Mouse (Mus musculus): Measurements from ENCODE around the gene Rfx1. TPM values are rescaled to one million over a fixed set of nuclear protein-coding genes. Genes with fewer than 3 reads are reported as not detected.

The Rfx1 gene
- polyA plus RNA-seq, 1 experiment from 2014 or later = 8.4 TPM

DNA sequence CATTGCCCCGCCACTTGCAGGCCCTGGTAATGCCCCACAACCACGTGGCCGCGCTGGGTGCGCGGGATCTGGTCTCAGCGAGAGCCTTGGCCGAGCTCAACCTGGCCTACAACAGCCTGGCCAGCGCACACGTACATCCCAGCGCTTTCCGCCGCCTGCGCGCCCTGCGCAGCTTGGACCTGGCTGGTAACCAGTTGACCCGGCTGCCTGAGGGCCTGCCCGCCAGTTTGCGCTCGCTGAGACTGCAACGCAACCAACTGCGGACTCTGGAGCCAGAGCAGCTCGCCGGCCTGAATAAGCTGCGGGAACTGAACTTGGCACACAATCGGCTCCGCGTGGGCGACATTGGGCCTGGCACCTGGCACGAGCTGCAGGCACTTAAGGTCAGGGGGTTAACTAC, 64.2 kb downstream of the Rfx1 start:
- Histone ChIP-seq H3K27ac (no peak overlapping the region), H3K36me3 (replicated peaks) (peaks cover 42% of the 10 kb centered on the region), H3K4me3 (replicated peaks) (no peak overlapping the region), H3K9me3 (no peaks in the 10 kb centered on the region), H3K4me1 (peaks cover 6% of the 10 kb centered on the region; the same call in 1 of the 2 replicates), H3K27me3 (peaks cover 5% of the 10 kb centered on the region; the same call in 1 of the 2 replicates), H3K9ac (no peak overlapping the region), H3K4me2 (no peak overlapping the region)
- 52% methylated on average over 30 of the region's 30 CpGs for WGBS
- ATAC-seq (ENCODE audit: low FRiP score) = no peak

DNA sequence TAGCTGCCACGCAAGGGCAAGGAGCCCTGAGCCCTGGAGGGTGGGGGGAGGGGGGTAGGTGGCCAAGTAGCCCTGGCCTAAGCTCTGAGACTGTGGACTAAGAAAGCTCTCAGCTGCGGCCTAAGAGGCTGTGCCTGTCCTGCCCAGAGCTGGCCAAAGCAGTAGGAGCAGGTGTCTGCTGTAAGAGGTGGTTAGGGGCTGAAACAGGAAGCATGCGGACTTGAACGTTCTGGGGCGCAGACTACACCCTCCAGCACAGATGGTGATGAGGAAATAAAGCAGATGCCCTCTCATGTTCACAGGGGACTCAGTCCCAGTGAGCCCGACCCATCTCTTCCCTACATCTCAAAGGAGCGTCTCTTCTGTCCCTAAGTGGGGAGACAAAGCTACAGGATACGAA, 65.6 kb downstream of the Rfx1 start:
- no peak overlapping the region for H3K4me3 ChIP-seq (replicated peaks)
- no peak overlapping the region for H3K27ac ChIP-seq
- H3K4me2 ChIP-seq = no peak overlapping the region
- H3K27me3 ChIP-seq = peaks cover 5% of the 10 kb centered on the region; the same call in 1 of the 2 replicates
- WGBS = 91% methylated on average over 8 of the region's 8 CpGs
- no peaks in the 10 kb centered on the region for H3K9me3 ChIP-seq
- ATAC-seq (ENCODE audit: low FRiP score) = no peak
- peaks cover 6% of the 10 kb centered on the region; the same call in 1 of the 2 replicates for H3K4me1 ChIP-seq
- peaks cover 56% of the 10 kb centered on the region for H3K36me3 ChIP-seq (replicated peaks)
- no peak overlapping the region for H3K9ac ChIP-seq

DNA sequence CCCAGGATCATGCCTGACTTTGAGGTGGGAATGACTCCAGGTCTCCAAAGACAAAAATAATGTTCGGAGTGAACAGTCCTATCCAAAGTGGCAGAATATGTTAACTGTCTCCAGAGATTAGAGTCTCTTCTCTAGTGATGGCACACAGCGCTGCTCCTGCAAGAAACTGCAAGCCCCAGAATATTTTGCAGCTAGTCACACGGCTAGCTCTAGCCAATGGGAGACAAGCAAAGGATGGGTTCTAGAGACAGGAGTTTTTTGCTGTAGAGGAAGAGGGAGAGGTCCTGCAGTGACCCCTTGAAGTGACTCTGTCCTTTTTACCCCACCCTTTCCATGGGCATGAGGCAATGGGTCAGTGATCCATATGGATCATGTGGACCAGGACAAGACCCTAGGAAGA, 71.2 kb downstream of the Rfx1 start:
- Histone ChIP-seq H3K27ac (no peak overlapping the region), H3K9ac (no peak overlapping the region), H3K27me3 (no peaks in the 10 kb centered on the region), H3K9me3 (no peaks in the 10 kb centered on the region), H3K36me3 (replicated peaks) (peaks cover 98% of the 10 kb centered on the region), H3K4me3 (replicated peaks) (no peak overlapping the region), H3K4me1 (no peaks in the 10 kb centered on the region), H3K4me2 (no peak overlapping the region)
- ATAC-seq (ENCODE audit: low FRiP score) = no peak
- WGBS = 94% methylated on average over 3 of the region's 3 CpGs

DNA sequence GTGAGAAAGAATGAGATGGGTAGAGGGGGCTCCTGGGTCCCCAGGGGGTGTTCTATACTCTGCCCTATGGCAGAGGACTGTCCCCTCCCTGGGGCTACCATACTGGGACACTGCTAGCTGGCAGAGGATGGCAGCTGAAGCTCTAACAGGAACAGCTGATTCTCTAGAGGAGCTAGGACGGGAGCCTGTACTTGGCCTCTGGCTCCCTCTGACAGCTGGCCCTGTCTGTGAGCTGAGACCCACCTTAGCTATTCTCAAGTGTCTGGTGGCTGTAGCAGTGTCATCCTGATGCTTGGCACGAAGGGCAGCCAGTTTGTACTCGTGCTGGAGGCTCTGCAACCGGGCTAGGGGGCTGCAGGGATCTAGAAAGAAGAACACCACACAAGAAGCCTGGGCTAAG, 74.2 kb downstream of the Rfx1 start:
- peaks cover 92% of the 10 kb centered on the region for H3K36me3 ChIP-seq (replicated peaks)
- no peak overlapping the region for H3K4me2 ChIP-seq
- H3K27ac ChIP-seq = no peak overlapping the region
- ATAC-seq (ENCODE audit: low FRiP score) = no peak
- H3K9me3 ChIP-seq = no peaks in the 10 kb centered on the region
- H3K4me3 ChIP-seq (replicated peaks) = no peak overlapping the region
- H3K27me3 ChIP-seq = no peaks in the 10 kb centered on the region
- peaks cover under 1% of the 10 kb centered on the region; the same call in 1 of the 2 replicates for H3K4me1 ChIP-seq
- no peak overlapping the region for H3K9ac ChIP-seq
- 93% methylated on average over 4 of the region's 4 CpGs for WGBS

DNA sequence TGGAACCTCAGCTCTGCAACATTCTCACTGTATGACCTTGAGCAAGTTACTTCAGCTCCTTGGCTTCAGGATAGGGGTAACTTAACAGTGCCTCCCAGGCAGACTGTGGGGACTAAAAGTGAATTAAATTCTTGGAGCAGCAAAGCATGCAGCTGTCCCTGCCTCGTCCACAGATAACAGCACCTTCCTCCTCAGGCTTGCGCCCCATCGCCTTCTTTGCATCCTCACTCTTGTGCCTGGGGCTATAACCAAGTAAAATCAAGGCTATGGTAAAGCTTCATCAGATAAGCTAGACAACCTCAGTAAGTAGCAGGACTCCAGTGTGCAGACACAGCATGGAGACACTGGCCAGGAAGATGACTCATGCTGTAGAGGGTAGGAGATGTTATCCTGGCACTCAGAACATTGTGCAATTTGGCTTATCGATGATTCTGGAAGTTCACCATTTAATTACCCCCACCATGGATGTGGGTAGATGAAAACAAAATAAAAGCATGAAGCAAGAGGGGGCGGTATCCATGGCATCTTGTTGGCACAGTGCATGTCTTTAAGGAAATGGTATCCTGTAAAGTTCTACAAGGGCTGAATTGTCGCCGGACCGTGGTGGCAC, 78.1 kb downstream of the Rfx1 start:
- Histone ChIP-seq H3K4me3 (replicated peaks) (no peak overlapping the region), H3K4me2 (no peak overlapping the region), H3K9ac (no peak overlapping the region), H3K4me1 (peaks cover 24% of the 10 kb centered on the region), H3K27ac (no peak overlapping the region), H3K36me3 (replicated peaks) (peaks cover 53% of the 10 kb centered on the region), H3K27me3 (no peaks in the 10 kb centered on the region; the same call in 1 of the 2 replicates), H3K9me3 (no peaks in the 10 kb centered on the region)
- 94% methylated on average over 8 of the region's 8 CpGs for WGBS
- ATAC-seq (ENCODE audit: low FRiP score) = no peak

MicroRNAs encoded within 50 kb of the gene (microRNA counts, 519-probe panel; counts per million panel counts)
- not detected for microRNA mmu-miR-709

Small RNA genes lying within 50 kb of the gene (microRNA-seq; reads per million reads assigned to microRNA genes)
- gene Mir709 = not detected

Other genes with a start within 250 kb of the Rfx1 start
- 30.4 and 31.3 TPM in 2 replicates for gene Adgrl1, start 166.7 kb upstream of the Rfx1 start, polyA plus RNA-seq (2016; fragmentation: Nextera tagmentation; extraction: Ambion mirVana)
- gene Gm10644, start 111.6 kb upstream of the Rfx1 start, polyA plus RNA-seq (2016; fragmentation: Nextera tagmentation; extraction: Ambion mirVana) = 0.88 and 0.90 TPM in 2 replicates
- gene Asf1b, start 111.3 kb upstream of the Rfx1 start, polyA plus RNA-seq (2016; fragmentation: Nextera tagmentation; extraction: Ambion mirVana) = 59.0 and 61.0 TPM in 2 replicates
- 181 and 187 TPM in 2 replicates for gene Prkaca, start 93.8 kb upstream of the Rfx1 start, polyA plus RNA-seq (2016; fragmentation: Nextera tagmentation; extraction: Ambion mirVana)
- gene Samd1, start 69.2 kb upstream of the Rfx1 start, polyA plus RNA-seq (2016; fragmentation: Nextera tagmentation; extraction: Ambion mirVana) = 9.9 and 11.4 TPM in 2 replicates
- gene 1700067K01Rik, start 65.3 kb upstream of the Rfx1 start, polyA plus RNA-seq (2016; fragmentation: Nextera tagmentation; extraction: Ambion mirVana) = 1.2 TPM in 2 replicates
- gene 2210011C24Rik, start 54.7 kb upstream of the Rfx1 start, polyA plus RNA-seq (2016; fragmentation: Nextera tagmentation; extraction: Ambion mirVana) = not detected in 2 replicates
- gene Palm3, start 45.4 kb upstream of the Rfx1 start, polyA plus RNA-seq (2016; fragmentation: Nextera tagmentation; extraction: Ambion mirVana) = 3.3 and 4.1 TPM in 2 replicates
- 0.09 and 0.24 TPM in 2 replicates for gene Il27ra, start 24.2 kb upstream of the Rfx1 start, polyA plus RNA-seq (2016; fragmentation: Nextera tagmentation; extraction: Ambion mirVana)
- not detected in 2 replicates for gene Rln3, start 21.8 kb upstream of the Rfx1 start, polyA plus RNA-seq (2016; fragmentation: Nextera tagmentation; extraction: Ambion mirVana)
- 2.2 and 2.4 TPM in 2 replicates for gene Gm10643, start 1.7 kb upstream of the Rfx1 start, polyA plus RNA-seq (2016; fragmentation: Nextera tagmentation; extraction: Ambion mirVana)
- gene Dcaf15, start 37.9 kb downstream of the Rfx1 start, polyA plus RNA-seq (2016; fragmentation: Nextera tagmentation; extraction: Ambion mirVana) = 18.7 and 19.4 TPM in 2 replicates
- 0.32 and 0.36 TPM in 2 replicates for gene Podnl1, start 59.2 kb downstream of the Rfx1 start, polyA plus RNA-seq (2016; fragmentation: Nextera tagmentation; extraction: Ambion mirVana)
- gene Cc2d1a, start 81.1 kb downstream of the Rfx1 start, polyA plus RNA-seq (2016; fragmentation: Nextera tagmentation; extraction: Ambion mirVana) = 17.7 and 20.4 TPM in 2 replicates
- gene 4930432K21Rik, start 81.2 kb downstream of the Rfx1 start, polyA plus RNA-seq (2016; fragmentation: Nextera tagmentation; extraction: Ambion mirVana) = 2.1 and 2.3 TPM in 2 replicates
- 5.9 and 6.0 TPM in 2 replicates for gene Nanos3, start 118.4 kb downstream of the Rfx1 start, polyA plus RNA-seq (2016; fragmentation: Nextera tagmentation; extraction: Ambion mirVana)
- 47.7 and 53.4 TPM in 2 replicates for gene Zswim4, start 170.2 kb downstream of the Rfx1 start, polyA plus RNA-seq (2016; fragmentation: Nextera tagmentation; extraction: Ambion mirVana)
- 267 and 271 TPM in 2 replicates for gene D8Ertd738e, start 182.9 kb downstream of the Rfx1 start, polyA plus RNA-seq (2016; fragmentation: Nextera tagmentation; extraction: Ambion mirVana)
- gene Mri1, start 190.5 kb downstream of the Rfx1 start, polyA plus RNA-seq (2016; fragmentation: Nextera tagmentation; extraction: Ambion mirVana) = 49.1 and 60.1 TPM in 2 replicates
- gene Ccdc130, start 203.5 kb downstream of the Rfx1 start, polyA plus RNA-seq (2016; fragmentation: Nextera tagmentation; extraction: Ambion mirVana) = 20.6 and 29.1 TPM in 2 replicates